Mouse (Mus musculus): ENCODE results near the gene Slc25a25. TPM values are rescaled to one million over a fixed set of nuclear protein-coding genes. Genes with fewer than 3 reads are reported as not detected.

Gene Slc25a25
- polyA plus RNA-seq, 1 experiment, result 11.4 TPM

GRCm38 (mm10) chr2:32411407-32411806 is 39.8 kb downstream of the Slc25a25 start:
- Histone ChIP-seq H3K27ac (ENCODE audit: insufficient read depth, low read length) (no peak overlapping the region), H3K4me3 (ENCODE audit: extremely low read depth, insufficient read depth, insufficient read length) (no peak overlapping the region), H3K4me1 (ENCODE audit: control insufficient read depth, insufficient read depth, insufficient read length) (no peaks in the 10 kb centered on the region), H3K27me3 (ENCODE audit: control insufficient read depth, insufficient read depth, low read length) (no peaks in the 10 kb centered on the region), H3K36me3 (ENCODE audit: control insufficient read depth, insufficient read depth, low read length) (peaks cover 17% of the 10 kb centered on the region)
- 89% methylated on average over 7 of the region's 7 CpGs for WGBS
- DNase-seq (ENCODE audit: low read depth in 1 of 2, low spot score in 2 of 2), result no peak
- no peak for TF ChIP-seq POLR2A (IDR thresholded peaks at IDR 0.05; ENCODE audit: low read depth, low read length)
- no peak for TF ChIP-seq CTCF (IDR thresholded peaks at IDR 0.05; ENCODE audit: extremely low read depth, insufficient read depth, insufficient read length, insufficient replicate concordance)

DNA sequence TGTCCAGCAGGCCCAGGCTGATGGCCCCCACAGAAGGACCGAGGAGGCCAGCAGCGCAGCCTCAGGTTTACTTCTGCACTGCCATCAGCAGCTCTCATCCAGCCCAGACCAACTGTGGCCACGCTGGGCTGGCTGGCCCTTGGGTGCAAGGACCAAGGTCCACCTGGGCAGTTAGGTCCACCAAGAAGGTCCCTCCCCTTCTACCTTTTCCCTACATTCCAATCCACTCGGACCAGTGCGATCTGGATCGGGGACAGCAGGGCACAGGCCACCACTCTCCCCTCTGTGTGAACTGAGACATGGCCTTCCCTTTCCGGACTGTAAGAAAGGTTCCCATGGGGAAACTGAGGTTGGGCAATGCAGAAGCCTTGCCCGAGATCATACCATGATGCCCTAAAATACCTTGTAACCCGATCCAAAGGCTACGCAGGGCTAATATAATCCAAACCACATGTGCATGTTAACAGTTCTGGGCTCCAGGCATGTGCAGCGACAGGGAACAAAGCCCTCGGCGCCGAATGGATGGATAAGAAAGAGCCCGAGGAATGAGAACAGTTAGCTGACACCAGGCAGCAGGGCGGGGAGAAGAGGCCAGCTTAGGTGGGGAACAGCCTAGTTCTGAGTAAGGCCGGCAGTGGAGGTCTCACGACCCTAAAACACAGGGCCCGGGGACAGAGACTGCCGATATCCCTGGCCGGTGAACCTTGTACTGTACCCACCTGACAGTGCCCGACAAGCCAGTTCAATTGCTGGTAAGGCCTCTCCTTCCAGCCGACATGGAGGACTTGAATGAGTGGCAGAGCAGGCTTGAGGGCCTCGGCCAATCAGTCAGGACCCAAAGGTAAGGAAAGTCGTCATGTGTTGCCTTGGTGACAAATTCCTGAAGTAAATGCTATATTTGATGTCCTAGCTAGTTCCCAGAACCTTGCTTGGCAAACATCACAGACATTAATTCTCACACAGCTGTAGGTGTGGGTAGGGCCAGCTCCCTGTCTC is 42.5 kb downstream of the Slc25a25 start:
- TF ChIP-seq CTCF (IDR thresholded peaks at IDR 0.05; ENCODE audit: extremely low read depth, insufficient read depth, insufficient read length, insufficient replicate concordance), result no peak
- no peak for TF ChIP-seq POLR2A (IDR thresholded peaks at IDR 0.05; ENCODE audit: low read depth, low read length)
- WGBS, result 92% methylated on average over 25 of the region's 25 CpGs
- H3K4me3 ChIP-seq (ENCODE audit: extremely low read depth, insufficient read depth, insufficient read length), result no peak overlapping the region
- H3K36me3 ChIP-seq (ENCODE audit: control insufficient read depth, insufficient read depth, low read length), result no peaks in the 10 kb centered on the region
- no peaks in the 10 kb centered on the region for H3K4me1 ChIP-seq (ENCODE audit: control insufficient read depth, insufficient read depth, insufficient read length)
- no peaks in the 10 kb centered on the region for H3K27me3 ChIP-seq (ENCODE audit: control insufficient read depth, insufficient read depth, low read length)
- DNase-seq (ENCODE audit: low read depth in 1 of 2, low spot score in 2 of 2), result no peak
- no peak overlapping the region for H3K27ac ChIP-seq (ENCODE audit: insufficient read depth, low read length)

DNA sequence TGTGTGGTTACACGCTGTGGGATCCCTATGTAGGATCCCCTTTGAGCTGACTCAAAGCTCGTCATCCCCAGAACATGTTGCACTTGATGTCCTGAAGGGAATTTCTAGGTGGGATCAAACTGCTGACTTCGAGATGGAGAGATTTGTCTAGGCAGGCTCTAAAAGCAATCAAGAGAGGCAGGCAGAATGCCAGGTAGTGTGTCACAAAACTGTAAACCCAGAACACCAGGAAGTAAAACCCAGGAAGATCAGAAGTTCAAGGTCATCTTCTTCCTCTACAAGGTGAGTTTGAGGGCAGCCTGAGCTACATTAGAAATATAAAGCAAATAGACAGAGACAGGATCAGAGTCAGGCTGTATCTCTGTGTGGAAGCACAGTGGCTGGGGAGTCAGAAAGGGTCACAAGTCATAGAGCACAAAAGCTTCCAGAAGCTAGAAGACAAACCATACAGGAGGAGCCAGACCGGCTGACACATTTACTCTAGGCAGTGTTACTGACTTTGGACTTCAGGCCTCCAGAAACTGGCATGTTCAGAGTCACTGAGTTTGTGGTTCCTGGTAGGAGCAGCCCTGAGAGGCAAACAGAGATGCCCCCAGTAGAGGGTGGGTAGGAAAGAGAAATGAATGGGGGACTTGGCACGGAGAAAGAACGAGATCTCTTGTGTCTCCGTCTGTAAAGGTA is 44.0 kb downstream of the Slc25a25 start:
- no peak overlapping the region for H3K27ac ChIP-seq (ENCODE audit: insufficient read depth, low read length)
- 84% methylated on average over 7 of the region's 7 CpGs for WGBS
- no peak for TF ChIP-seq POLR2A (IDR thresholded peaks at IDR 0.05; ENCODE audit: low read depth, low read length)
- no peak for TF ChIP-seq CTCF (IDR thresholded peaks at IDR 0.05; ENCODE audit: extremely low read depth, insufficient read depth, insufficient read length, insufficient replicate concordance)
- H3K4me1 ChIP-seq (ENCODE audit: control insufficient read depth, insufficient read depth, insufficient read length), result no peaks in the 10 kb centered on the region
- H3K4me3 ChIP-seq (ENCODE audit: extremely low read depth, insufficient read depth, insufficient read length), result no peak overlapping the region
- no peak for DNase-seq (ENCODE audit: low read depth in 1 of 2, low spot score in 2 of 2)
- H3K36me3 ChIP-seq (ENCODE audit: control insufficient read depth, insufficient read depth, low read length), result no peaks in the 10 kb centered on the region; the same call in 1 of the 2 replicates
- no peaks in the 10 kb centered on the region for H3K27me3 ChIP-seq (ENCODE audit: control insufficient read depth, insufficient read depth, low read length)

DNA sequence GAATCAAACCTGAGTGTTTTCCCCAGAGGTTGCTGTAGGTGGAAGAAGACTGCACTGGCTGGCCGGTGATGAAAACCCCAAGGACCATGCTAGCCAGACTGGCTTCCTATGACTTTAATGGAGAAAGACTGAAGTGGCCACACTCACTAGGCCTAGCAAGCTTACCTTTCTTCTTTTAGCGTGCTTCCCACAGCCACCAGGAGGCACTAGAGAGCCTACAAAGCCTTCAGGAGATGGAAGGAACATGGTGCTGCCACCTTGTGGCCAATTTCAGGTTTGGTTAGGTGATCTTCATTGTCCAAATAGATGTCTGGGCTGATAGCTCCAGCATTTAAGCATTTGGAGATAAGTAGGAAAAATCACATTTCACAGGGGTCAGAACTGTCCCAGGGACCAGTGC is 46.6 kb downstream of the Slc25a25 start:
- Histone ChIP-seq H3K36me3 (ENCODE audit: control insufficient read depth, insufficient read depth, low read length) (peaks cover 10% of the 10 kb centered on the region), H3K4me1 (ENCODE audit: control insufficient read depth, insufficient read depth, insufficient read length) (no peaks in the 10 kb centered on the region), H3K4me3 (ENCODE audit: extremely low read depth, insufficient read depth, insufficient read length) (no peak overlapping the region), H3K27me3 (ENCODE audit: control insufficient read depth, insufficient read depth, low read length) (no peaks in the 10 kb centered on the region), H3K27ac (ENCODE audit: insufficient read depth, low read length) (no peak overlapping the region)
- TF ChIP-seq POLR2A (IDR thresholded peaks at IDR 0.05; ENCODE audit: low read depth, low read length), result no peak
- peak; percentile 98; the same call in 1 of the 2 replicates for TF ChIP-seq CTCF (IDR thresholded peaks at IDR 0.05; ENCODE audit: extremely low read depth, insufficient read depth, insufficient read length, insufficient replicate concordance)
- peak; percentile 91 to 92 for DNase-seq (ENCODE audit: low read depth in 1 of 2, low spot score in 2 of 2)
- WGBS, result 15% methylated on average over 2 of the region's 2 CpGs

GRCm38 (mm10) chr2:32396695-32397094 is 54.5 kb downstream of the Slc25a25 start:
- DNase-seq (ENCODE audit: low read depth in 1 of 2, low spot score in 2 of 2), result no peak
- H3K4me1 ChIP-seq (ENCODE audit: control insufficient read depth, insufficient read depth, insufficient read length), result peaks cover 7% of the 10 kb centered on the region; the same call in 1 of the 2 replicates
- H3K4me3 ChIP-seq (ENCODE audit: extremely low read depth, insufficient read depth, insufficient read length), result peak overlapping the region; percentile 76
- H3K27me3 ChIP-seq (ENCODE audit: control insufficient read depth, insufficient read depth, low read length), result no peaks in the 10 kb centered on the region
- peaks cover 8% of the 10 kb centered on the region; the same call in 1 of the 2 replicates for H3K36me3 ChIP-seq (ENCODE audit: control insufficient read depth, insufficient read depth, low read length)
- TF ChIP-seq POLR2A (IDR thresholded peaks at IDR 0.05; ENCODE audit: low read depth, low read length), result no peak
- H3K27ac ChIP-seq (ENCODE audit: insufficient read depth, low read length), result no peak overlapping the region; the same call in 1 of the 2 replicates
- WGBS, result 2% methylated on average over 15 of the region's 15 CpGs

- peak; percentile 84 to 85 for DNase-seq (ENCODE audit: low read depth in 1 of 2, low spot score in 2 of 2)
- peak overlapping the region; percentile 76 for H3K4me3 ChIP-seq (ENCODE audit: extremely low read depth, insufficient read depth, insufficient read length)
- peaks cover 7% of the 10 kb centered on the region; the same call in 1 of the 2 replicates for H3K4me1 ChIP-seq (ENCODE audit: control insufficient read depth, insufficient read depth, insufficient read length)
- WGBS, result under 1% methylated on average over 57 of the region's 59 CpGs
- H3K27ac ChIP-seq (ENCODE audit: insufficient read depth, low read length), result peak overlapping the region; percentile 92
- H3K36me3 ChIP-seq (ENCODE audit: control insufficient read depth, insufficient read depth, low read length), result peaks cover 6% of the 10 kb centered on the region; the same call in 1 of the 2 replicates
- H3K27me3 ChIP-seq (ENCODE audit: control insufficient read depth, insufficient read depth, low read length), result no peaks in the 10 kb centered on the region
- TF ChIP-seq CTCF (IDR thresholded peaks at IDR 0.05; ENCODE audit: extremely low read depth, insufficient read depth, insufficient read length, insufficient replicate concordance) (no peak), POLR2A (IDR thresholded peaks at IDR 0.05; ENCODE audit: low read depth, low read length) (no peak; the same call in 1 of the 2 replicates)
These were observed 55.2 kb downstream of the Slc25a25 start for GRCm38 (mm10) chr2:32395946-32396621.

Data from spleen, adult 2 months (tissue).